Mouse (Mus musculus) heart, postnatal 0 days (tissue): ENCODE data around the gene Vps26c. TPM values are rescaled to one million over a fixed set of nuclear protein-coding genes. Genes with fewer than 3 reads are reported as not detected.
"Not testable (repeated sequence)": the region's sequence is repeated elsewhere in the genome, so short reads cannot be mapped to it uniquely, and the experiment has no call there.

Source experiments
- ATAC-seq: fragments of 200-750 bp; cut with Nextera tagmentation; 2 replicates; pipeline ENCODE4 v1.8.0; 2017; ENCODE audit warnings: low read depth, moderate number of reproducible peaks, moderate library complexity; ENCODE audit not compliant: insufficient read depth
- DNase-seq: peaks from one replicate; pipeline ENCODE4 v3.0.0-alpha.2; 2016; ENCODE audit warnings: low spot score
- H3K27ac ChIP-seq: fragments of 300-500 bp; sonication (generic); 2 replicates; pipeline ENCODE4 v1.5.1; 2014; ENCODE audit warnings: low read depth, mild to moderate bottlenecking
- H3K27me3 ChIP-seq: fragments of 300-500 bp; sonication (generic); 2 replicates; pipeline ENCODE4 v1.6.1; 2014; ENCODE audit warnings: low read length, mixed read lengths; ENCODE audit not compliant: control insufficient read depth, insufficient read depth
- H3K36me3 ChIP-seq: fragments of 300-500 bp; sonication (generic); replicated peaks from 2 replicates; pipeline ENCODE4 v1.6.1; 2014; ENCODE audit warnings: low read length, mixed read lengths; ENCODE audit not compliant: control insufficient read depth, insufficient read depth
- H3K4me1 ChIP-seq: fragments of 300-500 bp; sonication (generic); 2 replicates; pipeline ENCODE4 v1.6.1; 2014; ENCODE audit warnings: antibody characterized with exemption; ENCODE audit not compliant: control insufficient read depth, insufficient read depth
- H3K4me2 ChIP-seq: fragments of 300-500 bp; sonication (generic); 2 replicates; pipeline ENCODE4 v1.6.1; 2014; ENCODE audit warnings: low read depth, mild to moderate bottlenecking, low read length, moderate library complexity
- H3K4me3 ChIP-seq: fragments of 300-500 bp; sonication (generic); 2 replicates; pipeline ENCODE4 v1.5.1; 2014; ENCODE audit warnings: low read depth, low read length
- H3K9ac ChIP-seq: fragments of 300-500 bp; sonication (generic); replicated peaks from 2 replicates; pipeline ENCODE4 v1.6.1; 2014; ENCODE audit warnings: low read depth, low read length, mixed read lengths
- H3K9me3 ChIP-seq: fragments of 300-500 bp; sonication (generic); replicated peaks from 2 replicates; pipeline ENCODE4 v1.6.1; 2016; ENCODE audit warnings: low read length; ENCODE audit not compliant: control insufficient read depth
- CTCF ChIP-seq: IDR thresholded peaks from 2 replicates; pipeline ENCODE4 v1.5.1; 2016; ENCODE audit warnings: antibody characterized with exemption, control low read depth, low read depth
- EP300 ChIP-seq: IDR thresholded peaks from 2 replicates; pipeline ENCODE4 v1.6.1; 2016; ENCODE audit warnings: antibody characterized with exemption, low read depth
- WGBS: fragments of 180-500 bp; shearing (Covaris S2); extraction: QIAGEN DNeasy Blood & Tissue Kit; methylation state at CpG from one replicate; pipeline ENCODE4 v1.1.7; 2014; 5-methylcytosine and 5-hydroxymethylcytosine counted together
- polyA plus RNA-seq: library from polyadenylated mRNA; unstranded; fragments of >200 nt; fragmentation: Nextera tagmentation; extraction: Ambion mirVana; gene quantifications from 2 replicates; pipeline ENCODE4 v1.2.1, GENCODE M21; 2015
- total RNA-seq: library from RNA; depleted of rRNA; stranded (reverse); fragments of >200 nt; gene quantifications from 2 replicates; pipeline ENCODE4 v1.2.3, GENCODE M21; 2014; ENCODE audit warnings: low replicate concordance

The Vps26c gene
- total and polyA plus RNA-seq, 2 experiments from 2014 or later: 37.2 to 55.8 TPM

DNA sequence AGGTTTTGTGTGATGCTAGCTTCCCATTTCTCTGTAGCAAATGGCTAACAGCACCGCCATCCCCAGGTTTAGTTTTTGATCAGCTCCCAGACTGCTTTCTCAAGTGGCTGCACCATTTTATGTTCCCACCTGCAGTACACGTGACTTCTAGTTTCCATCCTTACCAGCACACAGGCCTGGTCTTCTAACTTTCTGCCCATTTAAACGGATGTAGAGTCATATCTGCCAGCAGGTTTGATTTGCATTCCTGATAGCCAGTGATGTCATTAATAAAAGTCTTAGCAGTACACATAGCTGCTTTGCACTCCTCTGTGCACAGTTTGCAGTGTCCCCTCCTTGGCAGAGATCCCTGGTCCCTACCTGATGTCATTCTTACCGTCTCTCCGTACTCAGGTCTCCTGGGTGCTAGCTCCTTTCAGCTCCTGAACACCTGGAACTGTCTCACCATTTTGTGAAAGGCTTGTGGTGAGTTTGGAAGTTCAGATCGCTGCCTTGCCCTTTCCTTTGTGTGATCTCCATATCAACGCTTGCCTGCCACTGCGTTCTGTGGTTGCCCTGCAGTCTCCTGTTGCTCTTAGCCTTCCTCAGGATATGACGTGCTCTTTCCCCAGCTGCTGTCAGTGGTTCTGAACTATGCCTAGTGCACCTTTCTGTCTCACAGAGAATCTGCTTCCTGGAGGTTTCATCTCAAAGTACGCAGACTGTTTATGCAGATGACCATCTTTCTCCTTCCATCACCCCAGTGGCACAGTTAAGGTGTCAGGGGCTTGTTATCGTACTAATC, 41.7 kb downstream of the Vps26c start:
- no peak for TF ChIP-seq CTCF
- TF ChIP-seq EP300: no peak
- DNase-seq: no peak
- Histone ChIP-seq H3K27ac (no peak overlapping the region), H3K4me3 (no peak overlapping the region), H3K9ac (no peak overlapping the region), H3K36me3 (no peaks in the 10 kb centered on the region), H3K9me3 (0 out of 2 replicates have a peak, but pooled peaks cover 3% of the 10 kb centered on the region), H3K4me2 (no peak overlapping the region), H3K27me3 (no peaks in the 10 kb centered on the region), H3K4me1 (no peaks in the 10 kb centered on the region)
- WGBS: 66% methylated on average over 11 of the region's 11 CpGs
- ATAC-seq: no peak

DNA sequence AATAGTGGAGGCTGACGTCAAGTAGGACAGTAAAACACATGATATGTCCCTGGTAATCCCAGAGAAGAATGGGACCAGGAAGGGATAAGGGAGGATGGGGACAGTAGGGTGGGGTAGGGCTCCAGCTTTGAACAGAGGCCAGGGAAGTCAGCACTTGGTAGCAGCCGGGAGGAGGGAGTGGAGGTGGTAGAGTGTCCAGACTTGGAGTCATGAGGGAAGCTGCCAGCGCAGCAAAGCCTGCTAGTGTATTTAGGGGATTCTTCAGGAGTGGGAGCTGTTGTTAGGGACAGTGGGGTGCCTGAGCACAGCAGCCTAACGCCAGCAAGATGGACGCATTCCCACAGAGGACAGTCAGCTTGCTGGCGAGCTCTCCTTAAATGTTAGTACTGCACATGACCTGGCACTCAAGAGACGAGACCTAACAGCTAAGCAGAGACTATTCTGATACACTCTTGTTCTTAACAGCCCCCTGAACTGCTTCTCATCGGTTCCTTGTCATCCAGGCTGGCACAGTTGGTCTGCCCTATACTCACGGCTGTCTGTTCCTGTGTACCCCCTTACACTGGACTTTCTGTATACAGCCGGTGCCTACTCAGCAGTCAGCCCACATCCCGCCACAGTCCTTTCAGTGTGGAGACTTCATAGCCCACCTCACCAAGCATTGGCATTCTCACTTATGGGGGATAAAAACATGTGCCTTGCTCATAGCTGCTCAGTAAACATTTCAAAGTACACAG, 53.4 kb downstream of the Vps26c start:
- Histone ChIP-seq H3K27me3 (no peaks in the 10 kb centered on the region), H3K4me2 (peak overlapping the region; percentile 2; the same call in 1 of the 2 replicates), H3K4me3 (no peak overlapping the region), H3K27ac (peak overlapping the region; percentile 97), H3K4me1 (peaks cover 8% of the 10 kb centered on the region), H3K9me3 (no peaks in the 10 kb centered on the region), H3K36me3 (peaks cover 26% of the 10 kb centered on the region), H3K9ac (no peak overlapping the region; the same call in 1 of the 2 replicates)
- 55% methylated on average over 11 of the region's 11 CpGs for WGBS
- TF ChIP-seq CTCF (no peak), EP300 (no peak)
- peak; percentile 70 for ATAC-seq
- peak; percentile 49 for DNase-seq

DNA sequence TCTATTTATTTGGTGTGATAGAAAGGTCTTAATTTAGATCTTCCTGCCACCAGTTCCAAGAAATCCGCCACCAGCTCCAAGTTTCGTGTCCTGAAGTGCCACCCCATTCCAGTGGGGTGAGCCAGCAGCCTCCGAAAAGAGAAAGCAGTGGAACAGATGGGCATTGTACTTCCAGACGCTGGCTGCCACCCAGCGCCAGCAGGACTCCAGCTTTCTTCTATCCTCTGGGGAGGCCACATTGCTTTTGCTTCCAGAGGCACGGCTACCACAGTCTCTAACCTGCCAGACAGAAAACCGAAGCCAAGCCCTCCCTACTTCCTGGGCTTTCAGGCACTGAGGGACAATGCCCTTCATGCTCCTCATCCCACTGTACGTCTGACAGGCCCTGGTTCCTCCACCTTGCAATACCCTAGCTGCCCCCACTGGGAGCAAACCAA, 54.1 kb downstream of the Vps26c start:
- WGBS: 18% methylated on average over 8 of the region's 8 CpGs
- no peak overlapping the region; the same call in 1 of the 2 replicates for H3K9ac ChIP-seq
- peak overlapping the region; percentile 97 for H3K27ac ChIP-seq
- H3K27me3 ChIP-seq: no peaks in the 10 kb centered on the region
- no peaks in the 10 kb centered on the region for H3K9me3 ChIP-seq
- DNase-seq (peak; percentile 89), ATAC-seq (peak; percentile 85)
- no peak overlapping the region for H3K4me3 ChIP-seq
- 0 out of 2 replicates have a peak, but pooled peaks have one; percentile 52 for TF ChIP-seq EP300
- peak; percentile 23 for TF ChIP-seq CTCF
- peaks cover 33% of the 10 kb centered on the region for H3K36me3 ChIP-seq
- H3K4me2 ChIP-seq: peak overlapping the region; percentile 2; the same call in 1 of the 2 replicates
- H3K4me1 ChIP-seq: peaks cover 8% of the 10 kb centered on the region

DNA sequence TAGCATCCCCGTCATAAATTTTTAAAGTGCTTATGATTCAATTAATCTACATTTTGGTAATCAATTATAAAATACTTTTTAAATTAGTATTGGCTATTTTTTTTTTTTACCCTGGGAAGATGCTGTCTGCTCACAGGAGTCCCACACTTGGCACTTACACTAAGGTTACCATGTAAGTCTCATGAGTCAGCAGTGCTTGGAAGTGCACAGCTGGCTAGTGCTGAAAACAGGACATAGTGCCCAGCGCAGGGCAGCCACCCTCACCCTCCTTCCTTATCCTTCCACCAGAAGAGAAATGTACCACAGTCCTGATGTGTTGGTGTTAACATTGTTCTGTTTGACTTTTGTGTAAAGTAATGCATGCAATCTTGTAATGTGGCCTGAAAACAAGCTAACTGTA, 58.2 kb downstream of the Vps26c start:
- WGBS: 83% methylated on average over 2 of the region's 2 CpGs

DNA sequence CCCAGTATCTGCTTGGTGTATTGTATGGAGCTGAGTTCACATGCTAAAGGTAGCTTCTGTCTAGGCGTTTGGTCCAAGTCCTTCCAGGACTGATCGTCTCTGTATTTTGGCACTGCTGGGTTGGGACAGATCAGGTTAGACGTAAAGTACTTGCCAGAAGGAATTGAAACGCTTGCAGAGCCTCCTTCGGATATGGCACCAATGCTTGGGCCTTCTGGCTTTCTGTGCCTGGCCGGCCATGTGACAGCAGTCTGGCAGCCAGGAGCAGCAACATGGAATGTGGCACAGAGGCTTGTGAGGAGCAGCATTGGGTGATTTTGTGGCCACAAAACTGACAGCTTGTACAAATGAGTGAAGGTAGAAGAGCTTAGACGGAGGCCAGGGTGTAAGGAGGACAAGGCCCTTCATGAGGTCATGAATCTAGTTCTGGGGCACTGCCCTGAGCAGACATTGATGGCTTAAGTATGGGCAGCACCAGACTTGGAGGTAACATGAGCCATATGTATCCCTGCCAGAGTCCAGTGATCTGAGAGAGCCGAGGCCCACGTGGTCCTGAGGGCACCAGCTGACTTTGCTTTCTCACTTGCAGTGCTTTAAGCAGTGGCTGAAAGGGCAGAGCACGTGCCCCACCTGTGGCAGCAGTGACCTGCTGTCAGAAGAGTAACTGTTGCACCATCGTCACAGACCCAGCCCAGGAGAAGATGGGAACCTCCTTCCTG, 59.1 kb downstream of the Vps26c start:
- Histone ChIP-seq H3K4me1 (peaks cover 8% of the 10 kb centered on the region), H3K9me3 (no peaks in the 10 kb centered on the region), H3K27ac (peak overlapping the region; percentile 65), H3K36me3 (peaks cover 78% of the 10 kb centered on the region), H3K4me2 (no peak overlapping the region), H3K27me3 (no peaks in the 10 kb centered on the region), H3K9ac (no peak overlapping the region), H3K4me3 (no peak overlapping the region)
- ATAC-seq (peak; percentile 70), DNase-seq (peak; percentile 46)
- no peak for TF ChIP-seq CTCF
- no peak for TF ChIP-seq EP300
- WGBS: 64% methylated on average over 11 of the region's 11 CpGs

More for the DNA sequence above, 58.2 kb downstream of the Vps26c start:
- Histone ChIP-seq H3K27ac (no peak overlapping the region), H3K4me1 (peaks cover 8% of the 10 kb centered on the region), H3K36me3 (peaks cover 69% of the 10 kb centered on the region), H3K9ac (no peak overlapping the region), H3K4me3 (no peak overlapping the region), H3K27me3 (no peaks in the 10 kb centered on the region), H3K4me2 (no peak overlapping the region), H3K9me3 (no peaks in the 10 kb centered on the region)
- ATAC-seq (no peak), DNase-seq (no peak)
- no peak for TF ChIP-seq EP300
- TF ChIP-seq CTCF: no peak

DNA sequence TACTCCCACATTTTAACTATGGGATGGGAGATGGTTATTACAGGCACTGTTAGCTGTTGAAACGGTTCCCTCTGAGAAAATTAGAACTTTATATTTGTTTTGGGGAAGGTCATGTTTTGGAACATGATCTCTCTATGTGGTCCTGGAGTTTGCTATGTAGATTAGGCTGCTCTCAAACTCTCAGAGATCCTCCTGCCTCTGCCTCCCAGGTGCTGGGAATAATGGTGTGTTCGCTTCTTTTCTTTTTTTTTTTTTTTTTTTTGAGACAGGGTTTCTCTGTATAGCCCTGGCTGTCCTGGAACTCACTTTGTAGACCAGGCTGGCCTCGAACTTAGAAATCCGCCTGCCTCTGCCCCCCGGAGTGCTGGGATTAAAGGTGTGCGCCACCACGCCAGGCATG, 60.3 kb downstream of the Vps26c start:
- H3K9me3 ChIP-seq, H3K4me3 ChIP-seq, H3K4me1 ChIP-seq, H3K27ac ChIP-seq, H3K4me2 ChIP-seq, H3K9ac ChIP-seq, DNase-seq, H3K27me3 ChIP-seq, ATAC-seq: not testable (repeated sequence)
- WGBS: 97% methylated on average over 6 of the region's 7 CpGs
- peaks cover 90% of the 10 kb centered on the region for H3K36me3 ChIP-seq
